Mouse (Mus musculus): Measurements from ENCODE around the gene Slc35f1. TPM values are rescaled to one million over a fixed set of nuclear protein-coding genes. Genes with fewer than 3 reads are reported as not detected.
A peak's percentile ranks its signal among the peaks of the same experiment; 100 is the strongest.

Slc35f1 gene
- total and polyA plus RNA-seq, 3 experiments: 0.07 to 0.11 TPM; not detected in 1

DNA sequence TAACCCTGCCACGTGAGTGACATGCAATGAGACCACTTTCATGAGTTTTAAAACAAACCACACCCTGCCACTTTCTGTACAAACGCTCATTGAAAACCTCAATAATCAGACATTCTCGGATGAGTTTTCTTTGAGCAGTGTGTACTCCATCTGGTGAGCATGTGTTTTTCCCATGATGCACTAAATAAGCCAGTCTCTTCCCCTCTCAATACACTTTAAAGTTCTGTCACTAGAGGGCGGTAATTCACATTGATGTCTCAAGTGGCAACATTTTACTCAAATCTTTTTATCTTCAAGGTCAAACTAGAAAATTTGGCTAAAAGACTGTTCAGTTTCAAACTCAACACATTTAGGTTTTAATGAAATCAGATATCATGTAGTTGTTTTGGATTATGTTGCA lies 68.3 kb downstream of the Slc35f1 start:
- DNase-seq (ENCODE audit: extremely low read depth): peak; percentile 81
- Histone ChIP-seq H3K36me3 (replicated peaks in 1 of 2; ENCODE audit: control insufficient read depth in 1 of 2, insufficient read depth in 1 of 2, low read length in 1 of 2) (no peaks in the 10 kb centered on the region), H3K9ac (ENCODE audit: insufficient read depth, low read depth) (peak overlapping the region; percentile 60; the same call in 1 of the 2 replicates), H3K9me3 (replicated peaks; ENCODE audit: low read length) (no peaks in the 10 kb centered on the region), H3K79me2 (replicated peaks; ENCODE audit: control insufficient read depth, extremely low read depth, insufficient read depth, poor library complexity, severe bottlenecking) (no peaks in the 10 kb centered on the region), H3K27ac (ENCODE audit: insufficient read depth, low read depth) (no peak overlapping the region), H3K4me2 (ENCODE audit: insufficient read depth, low read depth, poor library complexity, severe bottlenecking) (peak overlapping the region; percentile 86), H3K4me1 (ENCODE audit: control insufficient read depth in 1 of 2, insufficient read depth in 2 of 2) (no peaks in the 10 kb centered on the region), H3K4me3 (replicated peaks in 1 of 3; ENCODE audit: low read depth in 2 of 3, low read length in 2 of 3, poor library complexity in 1 of 3) (no peak overlapping the region), H3K27me3 (replicated peaks) (no peaks in the 10 kb centered on the region)
- TF ChIP-seq BHLHE40 (IDR thresholded peaks at IDR 0.05; ENCODE audit: low read depth, low read length) (peak; percentile 31; the same call in 1 of the 2 replicates), SMC3 (IDR thresholded peaks at IDR 0.05; ENCODE audit: low read depth, low read length) (peak; percentile 63), RCOR1 (conservative IDR thresholded peaks at IDR 0.05; ENCODE audit: low read depth, low read length) (no peak), CTCF (conservative IDR thresholded peaks at IDR 0.05 in 1 of 2, IDR thresholded peaks at IDR 0.05 in 1 of 2; ENCODE audit: low read depth in 2 of 2, low read length in 2 of 2) (peak; percentile 54 to 72), MYC (IDR thresholded peaks at IDR 0.05; ENCODE audit: low read depth, low read length) (peak; percentile 63), RAD21 (IDR thresholded peaks at IDR 0.05; ENCODE audit: low read depth, low read length) (peak; percentile 62)
- in situ Hi-C loops (cut with MboI; ENCODE audit: low pct_ligation_motif_present, low pct_unique_long_range_greater_than_20kb, low sequenced_read_pairs): no loop called here
- dilution Hi-C loops (cut with MboI; ENCODE audit: extremely low pct_ligation_motif_present, extremely low pct_unique_long_range_greater_than_20kb, low sequenced_read_pairs): no loop called here

DNA sequence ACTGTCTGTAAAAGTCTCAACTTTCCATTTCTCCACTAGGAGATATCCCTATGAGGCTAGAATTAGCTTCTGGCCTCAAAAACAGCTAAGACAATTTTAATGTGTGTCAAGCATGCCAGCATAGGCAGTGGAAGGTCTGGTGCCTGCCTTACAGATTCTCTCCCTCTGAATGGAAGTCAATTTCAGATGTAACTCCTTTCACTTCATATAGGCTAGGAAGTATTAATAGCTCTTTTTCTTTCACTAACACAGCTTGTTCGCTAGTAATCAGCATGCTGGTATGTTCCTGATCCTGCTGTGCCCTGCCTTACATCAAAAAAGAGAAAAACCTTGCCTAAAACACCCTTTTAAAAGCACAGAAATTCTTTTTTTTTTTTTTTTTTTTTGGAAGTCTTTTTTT lies 70.2 kb downstream of the Slc35f1 start:
- Histone ChIP-seq H3K9ac (ENCODE audit: insufficient read depth, low read depth) (no peak overlapping the region), H3K27ac (ENCODE audit: insufficient read depth, low read depth) (no peak overlapping the region), H3K36me3 (replicated peaks in 1 of 2; ENCODE audit: control insufficient read depth in 1 of 2, insufficient read depth in 1 of 2, low read length in 1 of 2) (no peaks in the 10 kb centered on the region), H3K79me2 (replicated peaks; ENCODE audit: control insufficient read depth, extremely low read depth, insufficient read depth, poor library complexity, severe bottlenecking) (no peaks in the 10 kb centered on the region), H3K4me1 (ENCODE audit: control insufficient read depth in 1 of 2, insufficient read depth in 2 of 2) (no peaks in the 10 kb centered on the region), H3K4me2 (ENCODE audit: insufficient read depth, low read depth, poor library complexity, severe bottlenecking) (no peak overlapping the region), H3K9me3 (replicated peaks; ENCODE audit: low read length) (no peaks in the 10 kb centered on the region), H3K4me3 (replicated peaks in 1 of 3; ENCODE audit: low read depth in 2 of 3, low read length in 2 of 3, poor library complexity in 1 of 3) (no peak overlapping the region), H3K27me3 (replicated peaks) (no peaks in the 10 kb centered on the region)
- no peak for DNase-seq (ENCODE audit: extremely low read depth)
- dilution Hi-C loops (cut with MboI; ENCODE audit: extremely low pct_ligation_motif_present, extremely low pct_unique_long_range_greater_than_20kb, low sequenced_read_pairs): no loop called here
- TF ChIP-seq RCOR1 (conservative IDR thresholded peaks at IDR 0.05; ENCODE audit: low read depth, low read length): no peak
- TF ChIP-seq BHLHE40 (IDR thresholded peaks at IDR 0.05; ENCODE audit: low read depth, low read length): no peak
- TF ChIP-seq EP300 (IDR thresholded peaks at IDR 0.05; ENCODE audit: low read length): no peak
- no peak for TF ChIP-seq MYC (IDR thresholded peaks at IDR 0.05; ENCODE audit: low read depth, low read length)
- no peak for TF ChIP-seq ELF1 (IDR thresholded peaks at IDR 0.05; ENCODE audit: low read depth, low read length)
- TF ChIP-seq CHD2 (IDR thresholded peaks at IDR 0.05; ENCODE audit: low read length): no peak
- TF ChIP-seq SMC3 (IDR thresholded peaks at IDR 0.05; ENCODE audit: low read depth, low read length): no peak
- TF ChIP-seq E2F4 (IDR thresholded peaks at IDR 0.05; ENCODE audit: insufficient replicate concordance, low read depth, low read length): no peak
- no peak for TF ChIP-seq MEF2A (IDR thresholded peaks at IDR 0.05; ENCODE audit: borderline replicate concordance, low read depth, low read length)
- no peak for TF ChIP-seq PAX5 (IDR thresholded peaks at IDR 0.05; ENCODE audit: low read length)
- TF ChIP-seq UBTF (IDR thresholded peaks at IDR 0.05; ENCODE audit: low read depth, low read length): no peak
- TF ChIP-seq USF2 (conservative IDR thresholded peaks at IDR 0.05; ENCODE audit: low read depth, low read length): no peak
- TF ChIP-seq RAD21 (IDR thresholded peaks at IDR 0.05; ENCODE audit: low read depth, low read length): no peak
- no peak for TF ChIP-seq ETS1 (conservative IDR thresholded peaks at IDR 0.05; ENCODE audit: low read depth, low read length)
- no peak for TF ChIP-seq TCF12 (IDR thresholded peaks at IDR 0.05; ENCODE audit: low read depth, low read length)
- in situ Hi-C loops (cut with MboI; ENCODE audit: low pct_ligation_motif_present, low pct_unique_long_range_greater_than_20kb, low sequenced_read_pairs): no loop called here

All from CH12.LX (cell line).